Mouse (Mus musculus) E14TG2a.4 (cell line): ENCODE measurements around the gene Cblb.

ENCODE experiments used
- CTCF ChIP-seq: conservative IDR thresholded peaks from 2 replicates; pipeline ENCODE4 v1.5.1; 2014; ENCODE audit warnings: low read length
- NANOG ChIP-seq: IDR thresholded peaks from 2 replicates; pipeline ENCODE4 v1.6.1; 2014; ENCODE audit warnings: borderline replicate concordance, low read length, mixed read lengths
- POU5F1 ChIP-seq: IDR thresholded peaks from 2 replicates; pipeline ENCODE4 v1.6.1; 2014; ENCODE audit warnings: low read length, borderline replicate concordance

DNA sequence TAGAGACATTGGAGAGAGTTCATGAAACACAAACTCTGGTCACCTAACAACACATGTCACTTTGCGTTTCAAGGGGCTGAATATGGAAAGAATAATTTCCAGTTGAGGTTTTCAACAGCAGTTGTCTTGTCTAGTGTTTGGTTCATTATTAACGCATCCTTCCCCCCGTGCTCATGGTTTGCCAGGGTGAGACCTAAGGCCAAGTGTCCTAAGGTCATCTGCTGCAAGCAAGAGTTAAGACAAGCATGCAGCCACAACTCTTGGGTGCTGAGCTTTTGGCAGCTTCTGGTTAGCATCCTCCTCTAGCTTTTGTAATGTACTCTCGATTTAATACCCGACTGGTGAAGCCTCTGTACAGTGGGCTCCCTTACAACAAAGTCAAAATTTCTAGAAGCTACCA lies 159.7 kb downstream of the Cblb start:
- TF ChIP-seq CTCF = no peak
- TF ChIP-seq NANOG = no peak
- no peak for TF ChIP-seq POU5F1
